Mouse (Mus musculus): ENCODE data around the gene Slc36a2. TPM values are rescaled to one million over a fixed set of nuclear protein-coding genes. Genes with fewer than 3 reads are reported as not detected.
"Not testable (repeated sequence)": the region's sequence is repeated elsewhere in the genome, so short reads cannot be mapped to it uniquely, and the experiment has no call there.

Slc36a2 gene
- polyA plus RNA-seq, 1 experiment from 2014 or later, result 0.15 TPM

- 86% methylated on average over 11 of the region's 11 CpGs for WGBS
- H3K4me1 ChIP-seq (replicated peaks), result no peaks in the 10 kb centered on the region
- no peaks in the 10 kb centered on the region for H3K36me3 ChIP-seq
- H3K4me2 ChIP-seq, result no peak overlapping the region
- H3K27ac ChIP-seq, result no peak overlapping the region
- H3K27me3 ChIP-seq, result no peaks in the 10 kb centered on the region
- H3K4me3 ChIP-seq (replicated peaks), result no peak overlapping the region
- H3K9me3 ChIP-seq, result no peaks in the 10 kb centered on the region
- no peak for ATAC-seq (ENCODE audit: insufficient number of reproducible peaks, insufficient read depth, low FRiP score, low TSS enrichment, low read depth)
- no peak overlapping the region for H3K9ac ChIP-seq (replicated peaks)
These were observed 53.7 kb downstream of the Slc36a2 start for GRCm38 (mm10) chr11:55131077-55131742.

- no peak overlapping the region for H3K27ac ChIP-seq
- no peak for ATAC-seq (ENCODE audit: insufficient number of reproducible peaks, insufficient read depth, low FRiP score, low TSS enrichment, low read depth)
- no peak overlapping the region for H3K9ac ChIP-seq (replicated peaks)
- H3K36me3 ChIP-seq, result no peaks in the 10 kb centered on the region
- H3K4me1 ChIP-seq (replicated peaks), result no peaks in the 10 kb centered on the region
- H3K27me3 ChIP-seq, result no peaks in the 10 kb centered on the region
- no peaks in the 10 kb centered on the region for H3K9me3 ChIP-seq
- WGBS, result 74% methylated on average over 3 of the region's 3 CpGs
- no peak overlapping the region for H3K4me2 ChIP-seq
- H3K4me3 ChIP-seq (replicated peaks), result no peak overlapping the region
These were observed 56.5 kb downstream of the Slc36a2 start for GRCm38 (mm10) chr11:55128411-55128810.

GRCm38 (mm10) chr11:55127937-55128336 is 56.9 kb downstream of the Slc36a2 start:
- Histone ChIP-seq H3K4me3 (replicated peaks) (no peak overlapping the region), H3K9ac (replicated peaks) (no peak overlapping the region), H3K36me3 (no peaks in the 10 kb centered on the region), H3K27ac (no peak overlapping the region), H3K9me3 (no peaks in the 10 kb centered on the region), H3K4me1 (replicated peaks) (no peaks in the 10 kb centered on the region), H3K27me3 (no peaks in the 10 kb centered on the region), H3K4me2 (no peak overlapping the region)
- 83% methylated on average over 6 of the region's 6 CpGs for WGBS
- ATAC-seq (ENCODE audit: insufficient number of reproducible peaks, insufficient read depth, low FRiP score, low TSS enrichment, low read depth), result no peak

GRCm38 (mm10) chr11:55126663-55127062 is 58.2 kb downstream of the Slc36a2 start:
- ATAC-seq (ENCODE audit: insufficient number of reproducible peaks, insufficient read depth, low FRiP score, low TSS enrichment, low read depth), result no peak
- Histone ChIP-seq H3K27ac (no peak overlapping the region), H3K27me3 (no peaks in the 10 kb centered on the region), H3K36me3 (no peaks in the 10 kb centered on the region), H3K4me1 (replicated peaks) (no peaks in the 10 kb centered on the region), H3K9ac (replicated peaks) (no peak overlapping the region), H3K4me3 (replicated peaks) (no peak overlapping the region), H3K4me2 (no peak overlapping the region), H3K9me3 (no peaks in the 10 kb centered on the region)
- 83% methylated on average over 3 of the region's 3 CpGs for WGBS

GRCm38 (mm10) chr11:55121430-55121829 is 63.4 kb downstream of the Slc36a2 start:
- Histone ChIP-seq H3K9me3 (0 out of 2 replicates have a peak, but pooled peaks cover 7% of the 10 kb centered on the region), H3K4me3 (replicated peaks) (no peak overlapping the region), H3K4me1 (replicated peaks) (no peaks in the 10 kb centered on the region), H3K4me2 (no peak overlapping the region), H3K27me3 (no peaks in the 10 kb centered on the region), H3K9ac (replicated peaks) (no peak overlapping the region), H3K27ac (no peak overlapping the region), H3K36me3 (no peaks in the 10 kb centered on the region)
- ATAC-seq (ENCODE audit: insufficient number of reproducible peaks, insufficient read depth, low FRiP score, low TSS enrichment, low read depth), result no peak
- 84% methylated on average over 1 of the region's 1 CpGs for WGBS

- 0 out of 2 replicates have a peak overlapping the region, but pooled peaks have one; percentile 29 for H3K27ac ChIP-seq
- 75% methylated on average over 8 of the region's 8 CpGs for WGBS
- no peak overlapping the region for H3K9ac ChIP-seq (replicated peaks)
- H3K4me2 ChIP-seq, result no peak overlapping the region
- no peaks in the 10 kb centered on the region for H3K27me3 ChIP-seq
- 0 out of 2 replicates have a peak, but pooled peaks cover 7% of the 10 kb centered on the region for H3K9me3 ChIP-seq
- ATAC-seq (ENCODE audit: insufficient number of reproducible peaks, insufficient read depth, low FRiP score, low TSS enrichment, low read depth), result no peak
- H3K36me3 ChIP-seq, result no peaks in the 10 kb centered on the region
- H3K4me1 ChIP-seq (replicated peaks), result no peaks in the 10 kb centered on the region
- H3K4me3 ChIP-seq (replicated peaks), result no peak overlapping the region
These were observed 64.0 kb downstream of the Slc36a2 start for GRCm38 (mm10) chr11:55120821-55121271.

GRCm38 (mm10) chr11:55120279-55120678 is 64.6 kb downstream of the Slc36a2 start:
- H3K4me1 ChIP-seq (replicated peaks), result no peaks in the 10 kb centered on the region
- no peaks in the 10 kb centered on the region for H3K36me3 ChIP-seq
- no peak overlapping the region for H3K9ac ChIP-seq (replicated peaks)
- H3K4me2 ChIP-seq, result no peak overlapping the region
- H3K9me3 ChIP-seq, result 0 out of 2 replicates have a peak, but pooled peaks cover 7% of the 10 kb centered on the region
- no peaks in the 10 kb centered on the region for H3K27me3 ChIP-seq
- no peak overlapping the region for H3K27ac ChIP-seq
- no peak for ATAC-seq (ENCODE audit: insufficient number of reproducible peaks, insufficient read depth, low FRiP score, low TSS enrichment, low read depth)
- no peak overlapping the region for H3K4me3 ChIP-seq (replicated peaks)

- 0 out of 2 replicates have a peak, but pooled peaks cover 7% of the 10 kb centered on the region for H3K9me3 ChIP-seq
- no peak for ATAC-seq (ENCODE audit: insufficient number of reproducible peaks, insufficient read depth, low FRiP score, low TSS enrichment, low read depth)
- H3K9ac ChIP-seq (replicated peaks), result no peak overlapping the region
- no peaks in the 10 kb centered on the region for H3K36me3 ChIP-seq
- H3K4me2 ChIP-seq, result no peak overlapping the region
- H3K27ac ChIP-seq, result no peak overlapping the region
- H3K4me3 ChIP-seq (replicated peaks), result no peak overlapping the region
- WGBS, result 96% methylated on average over 2 of the region's 2 CpGs
- 0 out of 2 replicates have a peak, but pooled peaks cover 4% of the 10 kb centered on the region for H3K4me1 ChIP-seq (replicated peaks)
- H3K27me3 ChIP-seq, result no peaks in the 10 kb centered on the region
These were observed 67.8 kb downstream of the Slc36a2 start for GRCm38 (mm10) chr11:55117031-55117430.

GRCm38 (mm10) chr11:55116004-55116403 is 68.9 kb downstream of the Slc36a2 start:
- Histone ChIP-seq H3K4me2 (no peak overlapping the region), H3K27ac (no peak overlapping the region), H3K36me3 (no peaks in the 10 kb centered on the region), H3K9ac (replicated peaks) (no peak overlapping the region), H3K27me3 (no peaks in the 10 kb centered on the region), H3K4me1 (replicated peaks) (0 out of 2 replicates have a peak, but pooled peaks cover 4% of the 10 kb centered on the region), H3K4me3 (replicated peaks) (no peak overlapping the region), H3K9me3 (0 out of 2 replicates have a peak, but pooled peaks cover 7% of the 10 kb centered on the region)
- WGBS, result 89% methylated on average over 3 of the region's 3 CpGs
- ATAC-seq (ENCODE audit: insufficient number of reproducible peaks, insufficient read depth, low FRiP score, low TSS enrichment, low read depth), result no peak

GRCm38 (mm10) chr11:55114291-55114690 is 70.6 kb downstream of the Slc36a2 start:
- no peak for ATAC-seq (ENCODE audit: insufficient number of reproducible peaks, insufficient read depth, low FRiP score, low TSS enrichment, low read depth)
- Histone ChIP-seq H3K36me3 (no peaks in the 10 kb centered on the region), H3K4me1 (replicated peaks) (0 out of 2 replicates have a peak, but pooled peaks cover 4% of the 10 kb centered on the region), H3K4me3 (replicated peaks) (no peak overlapping the region), H3K9me3 (no peaks in the 10 kb centered on the region), H3K27me3 (no peaks in the 10 kb centered on the region), H3K27ac (no peak overlapping the region), H3K9ac (replicated peaks) (no peak overlapping the region), H3K4me2 (no peak overlapping the region)
- WGBS, result 74% methylated on average over 2 of the region's 2 CpGs

- WGBS, result 37% methylated on average over 4 of the region's 4 CpGs
- H3K27me3 ChIP-seq; H3K27ac ChIP-seq; H3K4me2 ChIP-seq; ATAC-seq (ENCODE audit: insufficient number of reproducible peaks, insufficient read depth, low FRiP score, low TSS enrichment, low read depth); H3K9me3 ChIP-seq; H3K4me1 ChIP-seq (replicated peaks); H3K4me3 ChIP-seq (replicated peaks); H3K9ac ChIP-seq (replicated peaks); H3K36me3 ChIP-seq: not testable (repeated sequence)
These were observed 71.0 kb downstream of the Slc36a2 start for GRCm38 (mm10) chr11:55113861-55114250.

Data from limb, embryonic 12.5 days (tissue).